Mouse (Mus musculus) CH12F3 (cell line): Measurements from ENCODE around the gene Gm8265.
"Not testable (repeated sequence)": the region's sequence is repeated elsewhere in the genome, so short reads cannot be mapped to it uniquely, and the experiment has no call there.

ENCODE experiments used
- in situ Hi-C: fragments of 300-500 bp; cut with MboI; formaldehyde crosslinking; loops from 2 replicates; pipeline ENCODE4 v1.14.3; 2020; ENCODE audit warnings: low sequenced_read_pairs

The Gm8265 gene

GRCm38 (mm10) chr14:5632928-5633327, at the start of gene Gm8265:
Gm8265 (minus strand) TSS chr14:5633028.
- in situ Hi-C loops: not testable (repeated sequence)
